Mouse (Mus musculus) small intestine, adult 2 months (tissue): ENCODE results near the gene Tmx1.

ENCODE experiments used
- CTCF ChIP-seq: fragments of 200-500 bp; IDR thresholded peaks from 2 replicates; pipeline ENCODE4 v1.5.1; 2012; ENCODE audit warnings: low read depth, mild to moderate bottlenecking, control low read depth, inconsistent platforms, low read length, moderate library complexity, mixed read lengths; ENCODE audit not compliant: insufficient replicate concordance, insufficient read length; ENCODE audit errors: extremely low read depth
- POLR2A ChIP-seq: fragments of 200-500 bp; IDR thresholded peaks from 2 replicates; pipeline ENCODE4 v1.6.1; 2012; ENCODE audit warnings: low read depth, mild to moderate bottlenecking, control low read depth, inconsistent platforms, low read length, moderate library complexity

DNA sequence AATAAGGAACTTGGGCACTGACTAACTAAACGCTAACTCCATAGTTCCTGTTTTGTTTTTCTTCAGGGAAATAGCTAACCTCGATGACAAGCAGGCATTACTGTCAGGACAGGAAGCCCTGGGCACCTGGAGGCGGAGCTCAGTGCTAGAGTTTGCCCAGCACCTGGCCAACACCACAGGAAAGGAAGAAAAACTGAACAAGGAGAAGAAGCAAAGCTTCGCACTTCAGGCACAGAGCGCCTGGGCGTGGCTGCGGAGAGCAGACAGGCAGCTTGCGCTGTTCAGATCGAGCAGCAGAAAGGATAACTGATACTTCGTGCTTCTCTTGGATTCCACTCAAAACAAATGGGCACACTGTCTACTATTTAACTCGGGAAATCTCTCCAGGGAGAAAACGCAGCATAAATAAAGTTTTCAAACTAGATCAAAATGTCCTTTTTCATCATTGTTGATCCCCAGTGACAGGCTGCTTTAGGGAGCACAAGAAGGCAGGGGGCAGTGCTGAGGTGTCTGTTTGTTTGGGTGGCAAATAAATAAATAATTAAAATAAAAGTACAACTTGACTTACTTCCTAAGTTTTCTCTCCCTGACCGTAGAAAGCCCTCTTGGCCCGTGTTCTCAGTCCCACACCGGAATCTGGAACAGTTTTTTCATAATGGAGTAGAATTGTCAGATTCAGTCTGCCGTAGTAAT lies 24.1 kb downstream of the Tmx1 start:
- TF ChIP-seq CTCF (no peak), POLR2A (no peak)
